Mouse (Mus musculus) v-Abl transformed pro-B cells (cell line): ENCODE results near the gene Gm6502.
"Not testable (repeated sequence)": the region's sequence is repeated elsewhere in the genome, so short reads cannot be mapped to it uniquely, and the experiment has no call there.

Experiments used
- in situ Hi-C, 2 experiments: fragments of 400-800 bp; cut with MboI; formaldehyde crosslinking; loops; one replicate each; pipeline ENCODE4 v1.15.1; 2025; ENCODE audit not compliant: unreplicated experiment in 2 of 2

Gene Gm6502

DNA sequence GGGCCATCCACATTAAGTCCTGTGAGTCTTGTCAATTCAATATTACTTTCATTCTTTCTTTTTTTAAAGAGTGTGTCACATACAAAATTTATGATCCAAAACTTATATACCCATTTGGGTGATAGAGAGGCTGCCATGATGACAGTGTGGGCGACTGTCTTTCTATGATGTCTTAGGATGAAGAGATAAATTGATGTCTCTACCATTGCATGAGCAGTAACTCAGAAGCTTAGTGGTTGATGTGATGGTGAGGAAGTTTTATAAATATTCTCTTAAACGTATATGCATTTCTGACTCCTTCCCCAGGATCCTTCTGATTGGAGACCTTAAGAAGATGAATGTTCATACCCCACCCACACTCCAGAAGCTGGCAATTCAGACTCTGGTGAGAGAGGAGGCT lies at the start of gene Gm6502:
Gene Gm6502, plus strand, starts transcription at position 301 of the 400 bp plus-strand sequence.
- in situ Hi-C loops: not testable (repeated sequence)

DNA sequence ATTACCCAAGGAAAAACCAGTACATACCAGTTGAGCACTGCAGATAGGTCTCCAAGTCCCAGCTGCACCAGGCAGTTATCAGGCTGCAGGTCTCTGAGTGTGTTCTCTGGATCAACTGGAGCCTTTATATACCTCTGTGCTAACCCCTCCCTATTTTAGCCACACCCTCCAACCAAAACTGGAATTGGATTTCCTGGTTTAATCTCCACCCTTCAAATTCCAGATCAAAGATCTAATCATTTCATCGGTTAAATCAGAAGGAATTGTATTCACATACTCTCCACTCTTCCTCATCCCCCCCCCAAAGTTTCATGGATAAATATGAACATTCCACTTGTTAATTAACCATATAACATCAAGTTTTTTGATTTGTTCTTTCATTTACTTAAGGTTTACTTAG lies 7.5 kb upstream of the Gm6502 start, which contains the start of gene A430089I19Rik:
Gene A430089I19Rik, minus strand, starts transcription at position 101 of the 400 bp plus-strand sequence.
- in situ Hi-C loops: not testable (repeated sequence)

DNA sequence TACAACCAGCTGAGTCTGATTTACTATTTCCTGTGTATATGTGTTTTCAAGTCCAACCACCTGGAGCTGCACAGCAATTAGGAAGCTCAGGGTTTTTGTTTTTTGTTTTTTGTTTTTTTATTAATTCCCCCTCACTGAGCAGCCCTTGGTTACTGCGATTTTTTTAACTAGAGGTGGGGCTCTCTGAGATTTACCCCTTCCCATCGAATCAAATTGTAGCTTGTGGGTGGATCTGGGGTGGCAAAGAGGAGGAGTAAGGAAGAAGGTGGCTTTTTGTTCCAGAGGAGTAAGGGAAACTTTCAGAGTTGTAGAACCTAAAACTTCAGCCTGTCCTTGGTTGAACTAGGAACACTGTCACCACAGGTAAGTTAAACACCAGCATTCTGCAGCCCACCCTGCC lies 25.2 kb downstream of the Gm6502 start, which contains the start of gene AA792892:
Gene AA792892, plus strand, starts transcription at position 301 of the 400 bp plus-strand sequence.
- in situ Hi-C loops: not testable (repeated sequence)
